ENCODE assay signal across 8 mouse cellular contexts in the genomic region with DNA sequence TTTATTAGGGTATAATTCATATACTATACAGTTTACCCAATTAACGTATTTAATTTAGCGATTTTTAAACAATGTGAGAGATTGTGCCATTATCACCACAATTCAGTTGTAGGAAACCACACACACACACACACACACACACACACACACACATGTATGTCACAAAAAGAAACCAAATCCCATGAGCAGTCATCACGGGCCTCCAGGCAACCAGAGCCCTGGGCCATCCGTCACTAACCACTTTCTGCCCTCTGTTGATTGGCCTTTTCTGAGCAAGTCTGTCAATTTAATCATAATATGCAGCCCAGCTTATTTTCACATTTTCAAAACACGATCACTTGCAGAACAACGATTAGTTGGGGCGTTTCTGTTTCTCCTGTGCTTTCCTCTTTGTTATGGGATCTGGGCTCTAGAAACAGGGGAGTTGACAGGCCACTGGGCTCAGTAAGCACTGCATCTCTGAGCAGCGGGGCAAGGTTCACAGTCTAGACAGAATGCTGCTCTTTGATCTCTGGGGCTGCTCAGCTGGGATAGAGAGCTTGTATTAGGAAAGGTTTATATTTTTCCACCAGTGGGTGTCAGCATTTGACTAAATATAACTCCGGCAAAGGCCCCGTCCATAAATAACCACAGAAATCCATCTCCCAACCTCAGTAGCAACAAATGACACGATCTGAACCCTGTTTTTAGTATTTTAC. TPM values are rescaled to one million over a fixed set of nuclear protein-coding genes. Genes with fewer than 3 reads are reported as not detected.
DNase-seq lines count a peak whose midpoint lies in the region; ATAC-seq and TF ChIP-seq lines count a peak whose summit lies in the region.

No protein-coding gene starts in this region.

- H3K9ac ChIP-seq in intestine, embryonic 15.5 days: no peak overlapping the region
- H3K9ac ChIP-seq in liver, embryonic 14.5 days (replicated peaks): no peak overlapping the region
- H3K9ac ChIP-seq in neural tube, embryonic 15.5 days (replicated peaks): no peak overlapping the region

- H3K4me2 ChIP-seq in intestine, embryonic 15.5 days (replicated peaks): no peak overlapping the region
- no peak overlapping the region for H3K4me2 ChIP-seq in liver, embryonic 14.5 days (ENCODE audit: low read depth)
- H3K4me2 ChIP-seq in neural tube, embryonic 15.5 days: no peak overlapping the region

- TF ChIP-seq EP300 in liver, embryonic 14.5 days (IDR thresholded peaks at IDR 0.05; ENCODE audit: low read depth): no peak

- no peak overlapping the region for H3K27ac ChIP-seq in forebrain, embryonic 10.5 days
- H3K27ac ChIP-seq in intestine, embryonic 15.5 days: no peak overlapping the region
- H3K27ac ChIP-seq in liver, embryonic 14.5 days: no peak overlapping the region
- H3K27ac ChIP-seq in neural tube, embryonic 15.5 days (replicated peaks): no peak overlapping the region

- peak; percentile 41 for ATAC-seq in CD4-positive, CD25-positive, alpha-beta regulatory T cell, adult 4 months
- peak; percentile 94 for ATAC-seq in intestine, embryonic 15.5 days
- no peak for ATAC-seq in liver, embryonic 14.5 days (ENCODE audit: insufficient read depth)
- peak; percentile 75 for ATAC-seq in neural tube, embryonic 15.5 days (ENCODE audit: low FRiP score)
- ATAC-seq in erythroid progenitor cell, adult 5-6 weeks (replicated peaks; ENCODE audit: low FRiP score, poor library complexity, severe bottlenecking): no peak

- H3K4me1 ChIP-seq in forebrain, embryonic 10.5 days: 0 out of 2 replicates have a peak, but pooled peaks cover 3% of the 10 kb centered on the region
- H3K4me1 ChIP-seq in intestine, embryonic 15.5 days (replicated peaks): no peaks in the 10 kb centered on the region
- no peaks in the 10 kb centered on the region for H3K4me1 ChIP-seq in liver, embryonic 14.5 days (replicated peaks; ENCODE audit: control insufficient read depth in 2 of 2, insufficient read depth in 2 of 2, low read length in 1 of 2)
- H3K4me1 ChIP-seq in neural tube, embryonic 15.5 days: peaks cover 8% of the 10 kb centered on the region

- H3K36me3 ChIP-seq in forebrain, embryonic 10.5 days (replicated peaks): 0 out of 2 replicates have a peak, but pooled peaks cover under 1% of the 10 kb centered on the region
- H3K36me3 ChIP-seq in intestine, embryonic 15.5 days: no peaks in the 10 kb centered on the region; the same call in 1 of the 2 replicates
- H3K36me3 ChIP-seq in liver, embryonic 14.5 days (replicated peaks; ENCODE audit: control insufficient read depth, insufficient read depth, low read depth): no peaks in the 10 kb centered on the region
- H3K36me3 ChIP-seq in neural tube, embryonic 15.5 days: no peaks in the 10 kb centered on the region

- 66% methylated on average over 11 of the region's 11 CpGs for WGBS in forebrain, embryonic 10.5 days
- 44% methylated on average over 11 of the region's 11 CpGs for WGBS in intestine, embryonic 15.5 days
- 50% methylated on average over 11 of the region's 11 CpGs for WGBS in liver, embryonic 14.5 days (ENCODE audit: insufficient replicate concordance)
- 54% methylated on average over 11 of the region's 11 CpGs for WGBS in neural tube, embryonic 15.5 days

- no peaks in the 10 kb centered on the region for H3K27me3 ChIP-seq in forebrain, embryonic 10.5 days (ENCODE audit: poor library complexity, severe bottlenecking)
- no peaks in the 10 kb centered on the region for H3K27me3 ChIP-seq in intestine, embryonic 15.5 days (replicated peaks)
- H3K27me3 ChIP-seq in liver, embryonic 14.5 days (ENCODE audit: control insufficient read depth, insufficient read depth, low read length): no peaks in the 10 kb centered on the region
- H3K27me3 ChIP-seq in neural tube, embryonic 15.5 days (replicated peaks): peaks cover 4% of the 10 kb centered on the region; the same call in 1 of the 2 replicates

- DNase-seq in cerebellum, adult 18-20 months: peak; percentile 35 to 38
- DNase-seq in cerebellum, adult 11 months: no peak
- peak; percentile 53 for DNase-seq in forebrain, embryonic 10.5 days (ENCODE audit: extremely low spot score, low spot score)
- DNase-seq in liver, embryonic 14.5 days (ENCODE audit: low read depth in 3 of 3, low spot score in 3 of 3): peak in 2 of 3 experiments; percentile 23 to 32

- no peak; the same call in 1 of the 2 replicates for TF ChIP-seq CTCF in liver, embryonic 14.5 days (IDR thresholded peaks at IDR 0.05; ENCODE audit: low read depth)

- H3K4me3 ChIP-seq in forebrain, embryonic 10.5 days: no peak overlapping the region
- H3K4me3 ChIP-seq in intestine, embryonic 15.5 days (replicated peaks): no peak overlapping the region
- H3K4me3 ChIP-seq in liver, embryonic 14.5 days (ENCODE audit: insufficient read depth in 1 of 2, low read depth in 2 of 2, low read length in 2 of 2): no peak overlapping the region
- no peak overlapping the region for H3K4me3 ChIP-seq in neural tube, embryonic 15.5 days (replicated peaks)

- H3K9me3 ChIP-seq in forebrain, embryonic 10.5 days: peaks cover 1% of the 10 kb centered on the region; the same call in 1 of the 2 replicates
- H3K9me3 ChIP-seq in intestine, embryonic 15.5 days: no peaks in the 10 kb centered on the region
- H3K9me3 ChIP-seq in liver, embryonic 14.5 days (ENCODE audit: control insufficient read depth, low read length): no peaks in the 10 kb centered on the region
- no peaks in the 10 kb centered on the region for H3K9me3 ChIP-seq in neural tube, embryonic 15.5 days (replicated peaks)

RNA-seq across cellular contexts. Expression of gene Arsb, which starts 21.7 kb away (rescaled TPM):
- polyA plus RNA-seq in CD4-positive, CD25-positive, alpha-beta regulatory T cell, adult 4 months (2017; shearing (Covaris generic)): 1 to 10 TPM; 8.7 to 9.1 TPM
- polyA plus RNA-seq in forebrain, embryonic 10.5 days (2016; fragmentation: Nextera tagmentation; extraction: Ambion mirVana): 4.1 and 4.3 TPM in 2 replicates
- 9.5 and 11.2 TPM in 2 replicates for polyA plus RNA-seq in intestine, embryonic 15.5 days (2015; fragmentation: Nextera tagmentation; extraction: Ambion mirVana)
- polyA plus RNA-seq in liver, embryonic 14.5 days (2012; rRNA removed): 4.0 and 4.2 TPM in 2 replicates
- 2.8 and 3.4 TPM in 2 replicates for polyA plus RNA-seq in liver, embryonic 14.5 days (2014; fragmentation: Nextera tagmentation; extraction: Ambion mirVana)
- polyA plus RNA-seq in neural tube, embryonic 15.5 days (2015; fragmentation: Nextera tagmentation; extraction: Ambion mirVana): 8.9 and 10.2 TPM in 2 replicates
- 23.8 and 28.5 TPM in 2 replicates for total RNA-seq in erythroid progenitor cell, adult 5-6 weeks (2015; ENCODE audit: low replicate concordance)
- 3.0 and 7.9 TPM in 2 replicates for total RNA-seq in erythroid progenitor cell, adult 5-6 weeks (2017; ENCODE audit: low replicate concordance)

Comparison
In these comparisons a context has a peak if more than half of its experiments do, and no peak if none do; other contexts are left out.
1. ATAC-seq: peak in CD4-positive, CD25-positive, alpha-beta regulatory T cell, adult 4 months (single experiment), intestine, embryonic 15.5 days (single experiment) and neural tube, embryonic 15.5 days (single experiment); none in liver, embryonic 14.5 days (single experiment) and erythroid progenitor cell, adult 5-6 weeks (single experiment).